Mouse (Mus musculus) naive thymus-derived CD4-positive, alpha-beta T cell, adult 2 months (primary cell): ENCODE results near the gene Tomm20.
"Not testable (repeated sequence)": the region's sequence is repeated elsewhere in the genome, so short reads cannot be mapped to it uniquely, and the experiment has no call there.

Source experiments
- DNase-seq: peaks from one replicate; pipeline ENCODE4 v3.0.0-alpha.2; 2011; ENCODE audit warnings: low read depth

Gene Tomm20

GRCm38 (mm10) chr8:126918356-126918755 lies 27.3 kb downstream of the Tomm20 start:
- no peak for DNase-seq

DNA sequence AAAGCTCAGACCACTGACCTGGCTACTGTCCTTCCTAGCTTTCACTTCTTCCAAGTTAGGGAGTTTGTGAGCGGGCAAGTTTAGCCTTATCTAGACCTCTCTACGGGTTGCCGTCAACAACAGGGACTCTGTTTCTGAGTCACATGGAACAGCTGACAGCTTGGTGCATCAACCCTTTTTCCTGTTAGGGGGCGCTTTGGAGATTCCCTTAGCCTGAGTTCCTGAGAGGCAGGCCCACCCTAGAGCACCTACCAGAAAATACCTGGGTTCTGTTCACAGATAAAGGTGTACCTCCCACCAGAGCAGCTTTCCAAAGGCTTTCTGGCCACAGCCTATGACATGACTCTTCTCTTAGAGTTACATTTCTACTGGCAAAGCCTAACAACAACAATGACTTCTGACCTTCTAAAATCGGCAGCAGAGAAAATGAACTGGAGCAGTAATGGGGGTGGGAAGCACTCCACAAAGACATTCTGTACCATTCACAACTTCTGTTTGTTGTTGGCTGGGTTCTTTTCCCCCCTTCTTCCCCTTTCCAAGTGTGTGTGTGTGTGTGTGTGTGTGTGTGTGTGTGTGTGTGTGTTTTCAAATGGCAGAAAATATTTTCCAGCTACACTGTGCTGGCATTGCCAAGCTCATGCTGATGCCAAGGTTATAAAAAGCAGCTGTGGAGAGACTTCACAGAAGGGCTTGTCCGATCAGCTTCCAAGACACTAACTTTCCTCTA lies 28.3 kb downstream of the Tomm20 start:
- no peak for DNase-seq

- DNase-seq: no peak
Measured at GRCm38 (mm10) chr8:126916611-126917010, 29.0 kb downstream of the Tomm20 start.

DNA sequence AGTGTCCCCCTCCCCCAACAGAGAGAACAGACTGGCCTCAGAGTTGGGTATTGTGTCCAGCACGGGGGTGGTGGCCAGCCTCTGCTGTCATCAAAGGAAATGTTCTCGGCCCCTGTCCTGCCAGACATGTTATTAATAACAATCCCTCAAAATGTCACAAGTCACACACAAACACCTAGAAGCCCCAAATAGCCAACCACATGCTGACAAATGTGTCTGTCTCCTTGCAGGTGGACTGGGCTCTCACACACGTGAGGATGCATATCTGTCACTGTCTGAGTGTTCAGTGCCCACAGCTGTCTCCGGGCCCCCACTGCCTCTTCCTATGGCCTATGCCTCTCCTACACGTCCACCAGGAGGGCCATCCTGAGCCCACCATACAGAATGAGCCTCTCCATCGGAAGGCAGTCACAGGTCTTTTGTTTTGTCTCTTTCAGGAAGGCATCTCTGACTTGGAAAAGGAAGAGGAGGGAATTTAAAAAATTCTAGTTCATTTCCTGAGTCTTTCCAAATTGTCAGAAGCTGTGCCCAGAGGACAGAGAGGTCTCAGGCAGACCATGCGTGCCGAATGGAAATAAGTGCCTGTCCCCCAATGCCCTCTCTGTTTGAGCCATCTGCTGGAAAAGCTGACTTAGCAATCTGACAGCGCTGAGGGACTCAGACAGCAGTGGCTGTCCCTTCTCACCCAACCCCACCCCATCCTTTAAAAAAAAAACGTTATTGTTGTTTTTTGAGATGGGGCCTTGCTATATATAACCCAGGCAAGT lies 30.9 kb downstream of the Tomm20 start:
- no peak for DNase-seq

GRCm38 (mm10) chr8:126914107-126914490 lies 31.5 kb downstream of the Tomm20 start:
- not testable (repeated sequence) for DNase-seq

DNA sequence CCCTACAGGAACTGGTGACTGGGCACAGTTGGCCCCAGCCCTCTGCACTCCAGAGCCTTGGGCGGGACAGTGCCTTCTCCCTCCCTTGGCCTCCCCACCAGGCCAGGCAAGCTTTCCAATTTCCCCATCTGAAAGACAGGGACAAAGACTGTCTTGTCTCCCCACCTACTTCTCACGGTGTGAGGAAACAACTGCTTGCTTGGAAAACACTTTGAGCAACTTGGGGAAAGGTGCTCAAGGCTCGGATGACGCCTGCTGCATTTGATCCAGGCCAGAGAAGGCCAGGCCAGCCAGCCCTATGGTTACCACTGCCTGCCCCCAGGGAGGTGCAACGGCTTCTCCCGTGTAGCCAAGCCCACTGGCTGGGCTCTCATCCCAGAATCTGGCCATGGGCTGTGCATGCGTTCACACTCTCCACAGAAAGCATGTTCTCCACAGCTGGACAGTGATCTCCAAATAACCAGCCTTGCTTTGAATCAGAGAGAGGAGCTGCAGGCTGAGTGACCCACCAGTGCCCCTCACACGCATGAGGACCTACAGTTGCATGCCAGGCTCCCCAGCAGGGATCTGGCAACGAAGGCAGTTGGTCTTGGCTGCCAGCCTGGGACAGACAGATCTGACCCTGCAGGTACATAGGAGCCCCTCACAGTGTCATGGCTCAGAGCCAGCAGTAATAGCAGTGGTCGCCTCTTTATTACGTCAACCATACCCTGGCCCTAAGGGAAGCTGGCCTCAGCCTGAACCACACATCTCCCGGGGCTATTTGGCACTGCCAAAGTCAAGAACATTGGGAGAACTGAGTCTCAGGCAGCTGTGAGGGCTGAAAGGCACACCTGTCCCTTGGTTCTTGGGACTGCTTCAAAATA lies 32.2 kb downstream of the Tomm20 start:
- DNase-seq: no peak

GRCm38 (mm10) chr8:126909371-126909802 lies 36.3 kb downstream of the Tomm20 start:
- no peak for DNase-seq

DNA sequence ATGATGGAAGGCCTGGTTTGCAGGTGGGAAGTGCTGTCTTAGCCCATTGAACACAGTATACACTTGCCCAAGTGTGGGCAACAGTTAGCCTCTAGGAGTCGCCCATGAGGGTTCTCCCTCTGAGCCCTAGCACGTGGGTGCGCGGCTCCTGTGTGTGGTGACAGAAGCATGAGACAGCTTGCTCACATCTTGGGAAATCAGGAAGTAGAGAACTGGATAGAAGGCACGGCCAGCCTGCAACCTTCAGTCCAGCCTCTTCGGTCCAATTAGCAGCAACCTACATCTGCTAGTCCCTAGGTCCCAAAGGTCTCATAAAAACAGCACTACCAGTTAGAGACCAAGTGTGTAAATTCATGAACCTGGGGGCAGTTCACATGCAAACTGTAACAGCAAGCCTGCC lies 36.8 kb downstream of the Tomm20 start:
- DNase-seq: no peak

DNA sequence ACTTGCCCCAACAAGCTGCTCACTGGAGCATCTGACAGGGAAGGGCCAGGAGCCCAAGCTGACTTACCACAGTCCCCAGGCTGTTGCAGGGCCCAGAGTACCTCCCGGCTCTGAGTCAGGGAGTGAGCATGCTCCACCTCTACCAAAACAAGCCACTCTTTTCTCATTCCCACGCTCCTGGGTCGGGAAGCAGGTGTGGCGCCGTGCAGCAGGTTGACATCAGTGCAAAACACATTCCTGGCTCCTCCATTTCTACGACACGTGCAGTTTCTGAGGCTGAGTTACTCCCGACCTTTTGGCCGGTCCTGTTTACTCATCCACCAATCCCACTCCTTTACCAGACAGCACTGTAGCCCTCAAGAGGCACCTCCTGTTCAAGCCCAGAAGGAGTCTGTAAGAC lies 37.7 kb downstream of the Tomm20 start:
- DNase-seq: no peak

- no peak for DNase-seq
Measured at GRCm38 (mm10) chr8:126907374-126907773, 38.3 kb downstream of the Tomm20 start.

GRCm38 (mm10) chr8:126905387-126905786 lies 40.3 kb downstream of the Tomm20 start:
- DNase-seq: no peak

DNA sequence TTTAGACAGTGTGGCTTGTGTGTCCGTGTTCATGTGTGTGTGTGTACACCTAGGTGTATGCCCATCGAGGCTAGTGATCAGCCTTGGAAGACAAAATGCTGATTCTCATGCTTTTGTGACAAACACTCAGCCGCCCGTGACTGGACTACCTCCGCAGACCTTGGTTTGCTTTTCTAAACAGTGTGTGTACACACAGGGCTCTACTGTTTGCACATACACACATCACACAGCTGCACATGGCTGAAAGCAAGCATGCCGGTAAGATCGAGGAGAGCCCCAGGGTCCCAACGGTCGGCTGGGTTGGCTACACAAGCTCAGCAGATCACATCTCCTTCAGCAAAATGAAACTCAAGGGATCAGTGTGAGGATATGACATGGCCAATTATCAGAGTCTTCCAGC lies 41.7 kb downstream of the Tomm20 start:
- no peak for DNase-seq

- DNase-seq: no peak
Measured at GRCm38 (mm10) chr8:126903224-126903895, 42.3 kb downstream of the Tomm20 start.

DNA sequence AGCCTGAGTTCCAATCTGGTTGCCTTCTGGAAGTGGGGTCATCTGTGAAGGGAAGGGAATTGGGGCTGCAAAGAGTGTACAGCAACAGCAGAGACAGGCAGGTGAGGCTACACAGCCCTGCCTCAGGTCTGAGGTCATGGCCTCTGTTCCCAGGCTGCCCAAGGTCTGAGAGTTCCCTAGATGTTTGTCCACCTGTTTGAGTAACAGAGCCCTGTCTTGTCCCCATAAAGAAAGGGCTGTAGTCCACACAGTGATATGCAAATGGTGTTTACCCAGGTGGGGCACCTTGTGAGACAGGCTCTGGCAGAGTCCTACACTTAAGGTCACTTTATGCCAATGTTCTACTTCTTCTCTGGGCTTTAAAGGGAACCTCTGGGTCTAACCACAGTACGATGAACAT lies 44.0 kb downstream of the Tomm20 start:
- DNase-seq: no peak

DNA sequence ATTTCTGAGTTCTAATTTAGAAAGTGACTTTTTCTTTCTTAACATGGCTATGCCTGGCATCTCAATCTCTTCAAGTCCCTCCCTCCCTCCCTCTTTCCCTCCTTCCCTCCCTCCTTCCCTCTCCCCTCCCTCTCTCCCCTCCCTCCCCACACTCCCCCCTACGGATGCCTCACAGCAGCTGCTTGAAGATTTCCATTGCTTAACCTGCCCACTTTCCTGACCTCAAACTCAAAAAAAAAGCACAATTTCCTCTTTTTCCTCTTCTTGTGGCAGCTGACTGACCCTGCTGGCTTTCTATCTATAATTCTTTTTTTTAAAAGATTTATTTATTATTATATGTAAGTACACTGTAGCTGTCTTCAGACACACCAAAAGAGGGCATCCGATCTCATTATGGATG lies 44.6 kb downstream of the Tomm20 start:
- DNase-seq: no peak

DNA sequence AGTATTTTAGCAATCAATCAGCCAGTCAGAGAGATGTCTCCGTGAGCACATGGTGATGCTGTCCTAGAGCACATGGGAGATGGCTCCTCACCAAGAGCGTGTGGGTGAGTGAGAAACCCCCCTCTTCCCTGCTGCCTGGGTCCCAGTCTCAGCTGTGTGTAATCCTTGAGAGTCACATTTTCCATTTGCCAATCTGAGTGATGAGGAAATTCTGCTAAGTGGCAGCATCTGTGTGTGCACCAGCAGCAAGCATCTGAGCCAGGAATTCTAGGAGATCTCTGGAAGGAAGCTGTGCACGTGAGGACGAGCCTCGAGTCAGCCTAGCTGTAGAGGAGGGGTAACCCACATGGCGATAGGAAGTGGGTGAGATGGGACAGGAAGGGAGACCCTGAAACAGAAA lies 50.5 kb downstream of the Tomm20 start:
- DNase-seq: no peak

DNA sequence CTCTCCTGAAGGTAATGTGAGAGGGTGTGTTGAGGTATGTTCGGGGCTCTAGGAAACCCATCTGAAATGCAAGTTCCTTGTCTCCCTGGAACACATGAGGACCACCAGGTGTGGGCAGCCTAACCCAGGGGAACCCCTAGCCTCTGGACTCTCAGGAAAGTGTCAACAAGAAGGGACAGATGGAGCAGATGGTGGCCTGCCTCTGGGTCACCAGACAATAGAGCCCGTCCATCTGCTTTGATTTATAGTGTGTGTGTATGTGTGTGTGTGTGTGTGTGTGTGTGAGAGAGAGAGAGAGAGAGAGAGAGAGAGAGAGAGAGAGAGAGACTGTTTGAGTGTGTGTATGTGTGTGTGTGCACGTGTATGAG lies 58.0 kb downstream of the Tomm20 start:
- DNase-seq: no peak

- DNase-seq: no peak
Measured at GRCm38 (mm10) chr8:126886741-126887638, 58.7 kb downstream of the Tomm20 start.

DNA sequence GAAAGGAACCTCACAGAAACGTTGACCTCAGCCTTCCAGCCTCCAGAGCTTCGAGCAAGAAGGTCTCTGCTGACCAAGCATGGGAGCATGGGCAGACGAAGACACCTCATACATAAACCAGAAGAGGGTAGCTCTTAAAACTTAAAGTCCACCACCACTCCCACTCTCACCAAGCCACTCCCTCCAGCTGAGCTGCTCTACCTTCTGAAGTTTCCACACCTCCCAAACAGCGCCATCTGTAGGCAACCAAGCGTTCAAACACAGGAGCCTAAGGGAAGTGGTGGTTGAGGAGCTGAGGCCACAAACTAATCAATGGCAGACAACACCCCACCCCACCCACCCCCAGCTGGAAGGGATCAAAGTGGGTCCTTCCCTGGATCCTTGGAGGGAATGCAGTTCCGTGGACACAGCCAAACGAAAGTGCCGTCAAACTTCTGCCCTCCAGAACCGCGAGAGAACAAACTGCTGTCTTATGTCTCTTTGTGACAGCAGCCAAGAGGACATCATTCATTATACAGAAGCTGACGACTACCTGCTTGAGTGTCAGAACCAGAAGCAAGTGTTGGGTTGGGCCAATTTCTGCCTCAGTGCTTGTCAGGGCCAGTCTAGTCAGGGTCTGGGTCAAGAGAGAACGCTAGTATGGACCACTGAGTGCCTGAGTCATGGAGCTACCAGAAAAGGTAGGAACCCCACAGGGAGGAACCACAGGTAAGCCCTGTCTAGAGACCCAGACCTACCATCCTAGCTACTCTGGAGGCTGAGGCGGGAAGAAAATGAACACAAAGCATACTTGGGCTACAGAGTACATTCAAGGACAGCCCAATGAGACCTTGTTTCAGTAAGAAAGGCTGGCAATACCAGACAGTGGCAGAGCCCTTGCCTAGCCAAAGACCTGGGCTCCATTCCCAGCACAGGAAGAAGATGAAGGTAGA lies 59.8 kb downstream of the Tomm20 start:
- DNase-seq: peak; percentile 70
